Mouse (Mus musculus): ENCODE data around the gene Tpp1. TPM values are rescaled to one million over a fixed set of nuclear protein-coding genes. Genes with fewer than 3 reads are reported as not detected.

Tpp1 gene
- 117 TPM for polyA plus RNA-seq (2017; shearing (Covaris generic))

GRCm38 (mm10) chr7:105751491-105752433 lies at the start of gene Tpp1:
TSS of gene Tpp1 (minus strand) at chr7:105752235.

GRCm38 (mm10) chr7:105787285-105788140 lies 35.5 kb upstream of the Tpp1 start, which contains the start of gene Dchs1:
TSS of gene Dchs1 (minus strand) at chr7:105787654.

GRCm38 (mm10) chr7:105743926-105744590 lies 8.0 kb downstream of the Tpp1 start, which contains the start of gene Taf10:
TSS of gene Taf10 (minus strand) at chr7:105744361.

GRCm38 (mm10) chr7:105736911-105737521 lies 15.0 kb downstream of the Tpp1 start, which contains the start of gene Rrp8:
TSS of gene Rrp8 (minus strand) at chr7:105737385.

GRCm38 (mm10) chr7:105736264-105736901 lies 15.7 kb downstream of the Tpp1 start, which contains the start of gene Ilk:
TSS of gene Ilk (plus strand) at chr7:105736592.

Other genes with a start within 250 kb of the Tpp1 start
- gene Smpd1, start 197.9 kb downstream of the Tpp1 start, polyA plus RNA-seq (2017; shearing (Covaris generic)): 37.2 TPM
- gene Apbb1, start 170.6 kb downstream of the Tpp1 start, polyA plus RNA-seq (2017; shearing (Covaris generic)): 3.9 TPM
- gene Hpx, start 152.1 kb downstream of the Tpp1 start, polyA plus RNA-seq (2017; shearing (Covaris generic)): not detected
- gene Trim3, start 118.7 kb downstream of the Tpp1 start, polyA plus RNA-seq (2017; shearing (Covaris generic)): 13.4 TPM
- 209 TPM for gene Timm10b, start 112.2 kb downstream of the Tpp1 start, polyA plus RNA-seq (2017; shearing (Covaris generic))
- 22.9 TPM for gene Arfip2, start 111.8 kb downstream of the Tpp1 start, polyA plus RNA-seq (2017; shearing (Covaris generic))
- gene Gm45799, start 111.7 kb downstream of the Tpp1 start, polyA plus RNA-seq (2017; shearing (Covaris generic)): 11.6 TPM
- 2.3 TPM for gene Dnhd1, start 101.4 kb downstream of the Tpp1 start, polyA plus RNA-seq (2017; shearing (Covaris generic))
- 257 TPM for gene Ilk, start 15.6 kb downstream of the Tpp1 start, polyA plus RNA-seq (2017; shearing (Covaris generic))
- gene Rrp8, start 14.8 kb downstream of the Tpp1 start, polyA plus RNA-seq (2017; shearing (Covaris generic)): 39.5 TPM
- gene Taf10, start 7.9 kb downstream of the Tpp1 start, polyA plus RNA-seq (2017; shearing (Covaris generic)): 355 TPM
- 0.08 TPM for gene Dchs1, start 35.4 kb upstream of the Tpp1 start, polyA plus RNA-seq (2017; shearing (Covaris generic))
- 137 TPM for gene Mrpl17, start 58.9 kb upstream of the Tpp1 start, polyA plus RNA-seq (2017; shearing (Covaris generic))
- gene Gm4070, start 201.7 kb upstream of the Tpp1 start, polyA plus RNA-seq (2017; shearing (Covaris generic)): 147 TPM

Data from CD4-positive, CD25-positive, alpha-beta regulatory T cell (primary cell).